Mouse (Mus musculus) heart, embryonic 12.5 days (tissue): ENCODE measurements around the gene Gramd4. TPM values are rescaled to one million over a fixed set of nuclear protein-coding genes. Genes with fewer than 3 reads are reported as not detected.
"Not testable (repeated sequence)": the region's sequence is repeated elsewhere in the genome, so short reads cannot be mapped to it uniquely, and the experiment has no call there.

Experiments
- ATAC-seq: fragments of 200-750 bp; cut with Nextera tagmentation; 2 replicates; pipeline ENCODE4 v1.8.0; 2017; ENCODE audit warnings: moderate TSS enrichment, moderate library complexity; ENCODE audit not compliant: insufficient number of reproducible peaks, low FRiP score
- H3K27ac ChIP-seq: fragments of 300-500 bp; sonication (generic); 2 replicates; pipeline ENCODE4 v1.5.1; 2016; ENCODE audit warnings: mild to moderate bottlenecking, moderate library complexity; ENCODE audit not compliant: poor library complexity, severe bottlenecking
- H3K27me3 ChIP-seq: fragments of 300-500 bp; sonication (generic); replicated peaks from 2 replicates; pipeline ENCODE4 v1.6.1; 2016; ENCODE audit warnings: mild to moderate bottlenecking, moderate library complexity
- H3K36me3 ChIP-seq: fragments of 300-500 bp; sonication (generic); 2 replicates; pipeline ENCODE4 v1.6.1; 2016; ENCODE audit warnings: mild to moderate bottlenecking, moderate library complexity
- H3K4me1 ChIP-seq: fragments of 300-500 bp; sonication (generic); replicated peaks from 2 replicates; pipeline ENCODE4 v1.6.1; 2016; ENCODE audit warnings: mild to moderate bottlenecking
- H3K4me2 ChIP-seq: fragments of 300-500 bp; sonication (generic); 2 replicates; pipeline ENCODE4 v1.6.1; 2016; ENCODE audit warnings: mild to moderate bottlenecking, moderate library complexity
- H3K4me3 ChIP-seq: fragments of 300-500 bp; sonication (generic); 2 replicates; pipeline ENCODE4 v1.5.1; 2016; ENCODE audit warnings: mild to moderate bottlenecking
- H3K9ac ChIP-seq: fragments of 300-500 bp; sonication (generic); 2 replicates; pipeline ENCODE4 v1.6.1; 2016; ENCODE audit warnings: mild to moderate bottlenecking, moderate library complexity
- H3K9me3 ChIP-seq: fragments of 300-500 bp; sonication (generic); replicated peaks from 2 replicates; pipeline ENCODE4 v1.6.1; 2016; ENCODE audit warnings: mild to moderate bottlenecking, moderate library complexity
- WGBS: fragments of 180-500 bp; shearing (Covaris S2); methylation state at CpG from one replicate; pipeline ENCODE4 v1.1.7; 2016; 5-methylcytosine and 5-hydroxymethylcytosine counted together
- polyA plus RNA-seq: library from polyadenylated mRNA; unstranded; fragments of >200 nt; fragmentation: Nextera tagmentation; extraction: Ambion mirVana; gene quantifications from 2 replicates; pipeline ENCODE4 v1.2.1, GENCODE M21; 2016

Gene Gramd4
- polyA plus RNA-seq, 1 experiment from 2014 or later, result 14.3 TPM

DNA sequence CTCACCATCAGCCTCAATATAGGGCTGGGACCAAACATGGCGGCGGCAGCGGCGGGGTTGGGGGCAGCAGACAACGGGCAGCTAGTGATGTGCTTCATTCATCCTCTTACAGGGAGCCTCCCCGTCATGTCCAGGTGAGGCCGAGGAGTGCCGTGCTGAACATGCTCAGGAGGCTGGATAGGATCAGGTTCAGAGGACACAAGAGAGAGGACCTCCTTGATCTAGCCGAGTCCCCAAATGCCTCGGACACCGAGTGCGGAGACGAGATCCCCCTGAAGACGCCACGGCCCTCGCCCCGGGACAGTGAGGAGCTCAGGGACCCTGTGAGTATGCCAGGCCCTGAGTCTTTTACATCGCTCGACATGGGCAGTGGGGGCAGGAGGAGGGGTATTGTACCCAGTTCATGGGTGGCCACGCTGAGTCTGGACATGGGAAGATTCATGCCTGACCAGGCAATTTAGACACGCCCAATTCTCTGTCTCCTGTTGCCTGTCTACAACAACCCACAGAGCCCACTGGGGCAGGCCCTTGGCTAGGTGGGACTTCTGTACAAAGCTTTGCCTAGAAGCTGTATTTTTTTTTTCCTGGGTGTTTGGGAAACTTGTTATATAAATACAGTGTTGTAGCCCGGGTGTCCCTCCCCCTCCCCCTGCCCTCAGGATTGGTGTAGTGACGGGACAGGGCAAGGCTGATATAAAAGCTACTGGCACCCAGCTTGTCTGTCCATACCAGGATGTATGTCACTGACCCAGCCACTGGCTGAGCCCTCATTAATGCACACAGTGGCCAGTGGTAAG is 33.9 kb downstream of the Gramd4 start:
- ATAC-seq, result no peak
- no peak overlapping the region for H3K27ac ChIP-seq
- WGBS, result 89% methylated on average over 23 of the region's 23 CpGs
- peaks cover 9% of the 10 kb centered on the region; the same call in 1 of the 2 replicates for H3K36me3 ChIP-seq
- H3K4me3 ChIP-seq, result no peak overlapping the region
- no peaks in the 10 kb centered on the region for H3K9me3 ChIP-seq
- H3K9ac ChIP-seq, result no peak overlapping the region
- H3K27me3 ChIP-seq, result no peaks in the 10 kb centered on the region
- H3K4me1 ChIP-seq, result peaks cover 42% of the 10 kb centered on the region
- no peak overlapping the region for H3K4me2 ChIP-seq

DNA sequence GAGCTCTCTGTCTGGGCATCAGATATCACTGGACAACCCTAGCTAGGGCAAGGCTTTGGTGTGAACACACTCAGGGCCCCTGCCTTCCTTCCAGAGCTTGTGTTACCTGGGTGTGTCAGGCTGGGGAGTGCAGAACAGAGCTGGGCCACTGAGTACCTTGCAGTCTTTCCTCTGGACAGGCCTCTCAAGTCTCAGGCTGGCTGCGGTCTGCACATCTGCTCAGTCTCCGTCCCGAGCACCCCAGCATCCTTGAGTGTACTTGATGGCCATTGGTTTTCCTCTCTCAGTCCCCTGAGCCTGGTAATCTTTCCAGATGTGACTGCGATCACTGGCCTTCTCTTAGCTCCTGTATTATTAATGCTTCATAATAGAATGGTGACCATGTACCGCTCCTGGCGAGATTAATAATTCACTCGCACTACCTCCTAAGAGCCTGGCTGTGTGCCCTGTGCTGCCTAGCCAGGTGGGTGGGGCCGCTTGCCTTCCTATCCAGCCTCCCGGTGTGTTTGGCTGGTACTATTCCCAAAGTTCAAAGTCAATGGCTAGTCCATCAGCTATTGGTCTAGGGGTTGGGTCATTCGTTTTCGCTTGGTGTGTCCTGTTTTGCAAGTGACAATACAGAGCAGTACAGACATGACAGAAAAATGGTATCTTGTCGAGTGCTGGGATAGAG is 34.6 kb downstream of the Gramd4 start:
- H3K27ac ChIP-seq, result no peak overlapping the region
- ATAC-seq, result no peak
- peaks cover 34% of the 10 kb centered on the region for H3K4me1 ChIP-seq
- no peak overlapping the region for H3K4me3 ChIP-seq
- WGBS, result 90% methylated on average over 12 of the region's 12 CpGs
- H3K9me3 ChIP-seq, result no peaks in the 10 kb centered on the region
- no peak overlapping the region for H3K4me2 ChIP-seq
- H3K36me3 ChIP-seq, result peaks cover 11% of the 10 kb centered on the region; the same call in 1 of the 2 replicates
- no peaks in the 10 kb centered on the region for H3K27me3 ChIP-seq
- no peak overlapping the region for H3K9ac ChIP-seq

DNA sequence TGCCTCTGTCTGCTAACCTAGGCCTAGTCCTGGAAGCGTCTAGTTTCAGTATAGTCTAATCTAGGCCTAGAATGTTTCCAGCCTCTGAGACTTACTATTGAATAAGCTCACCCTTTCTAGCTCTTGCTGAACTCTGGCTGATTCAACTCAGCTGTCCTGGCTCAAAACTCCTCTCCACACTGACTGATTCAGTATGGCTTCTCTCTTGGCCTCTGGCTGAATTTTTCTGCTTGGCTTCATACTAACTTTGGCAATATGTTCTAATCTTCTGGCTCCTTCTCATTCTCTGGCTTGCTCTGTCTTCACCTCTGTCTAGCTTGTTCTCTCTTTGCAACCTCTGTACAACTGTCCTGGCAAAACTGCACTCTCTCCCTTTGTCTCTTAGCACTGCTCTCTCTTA is 35.7 kb downstream of the Gramd4 start:
- no peak overlapping the region for H3K4me3 ChIP-seq
- no peak overlapping the region for H3K4me2 ChIP-seq
- no peak overlapping the region for H3K9ac ChIP-seq
- H3K27ac ChIP-seq, result no peak overlapping the region
- no peaks in the 10 kb centered on the region for H3K9me3 ChIP-seq
- H3K4me1 ChIP-seq, result peaks cover 26% of the 10 kb centered on the region
- peaks cover 11% of the 10 kb centered on the region; the same call in 1 of the 2 replicates for H3K36me3 ChIP-seq
- 97% methylated on average over 1 of the region's 1 CpGs for WGBS
- H3K27me3 ChIP-seq, result no peaks in the 10 kb centered on the region
- ATAC-seq, result no peak

DNA sequence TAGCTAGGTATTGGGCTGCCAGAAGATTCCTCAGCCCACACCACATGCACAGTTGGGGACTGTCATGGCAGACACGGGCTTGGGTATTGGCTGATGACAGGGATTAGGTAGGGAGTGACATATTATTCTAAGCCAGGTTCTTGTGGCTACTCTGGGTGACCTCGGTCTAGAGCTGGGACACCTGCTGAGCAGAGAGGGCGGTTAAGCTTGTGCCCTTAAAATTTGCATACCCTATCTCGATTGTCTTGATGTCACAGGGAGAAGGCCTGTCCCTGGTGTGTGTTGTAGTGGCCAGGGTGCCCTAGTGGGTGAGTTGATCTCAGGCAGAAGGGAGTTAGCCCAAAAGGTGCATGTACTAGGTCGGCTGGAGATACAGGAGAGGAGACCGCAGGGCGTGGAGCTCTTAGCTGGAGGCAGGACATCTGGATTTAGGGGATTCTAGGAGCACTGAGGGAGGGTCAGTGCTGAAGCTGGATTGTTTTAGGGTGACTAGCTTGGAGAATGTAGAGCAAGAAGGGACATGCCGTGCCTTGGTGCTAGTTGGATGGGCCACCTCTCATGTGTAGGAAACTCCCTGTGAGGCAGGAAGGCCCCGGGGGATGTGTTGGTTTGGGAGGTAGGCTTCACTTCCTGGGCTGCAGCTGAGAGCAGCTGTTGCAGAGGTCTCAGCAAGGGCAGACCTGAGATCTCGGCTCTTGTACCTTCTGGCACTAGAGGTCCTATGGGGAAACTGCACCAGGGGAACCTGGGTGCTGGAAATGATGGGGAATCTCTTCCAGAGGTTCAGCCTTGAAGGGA is 37.0 kb downstream of the Gramd4 start:
- no peak overlapping the region for H3K27ac ChIP-seq
- ATAC-seq, result no peak
- H3K27me3 ChIP-seq, result no peaks in the 10 kb centered on the region
- H3K4me1 ChIP-seq, result peaks cover 25% of the 10 kb centered on the region
- 65% methylated on average over 10 of the region's 10 CpGs for WGBS
- H3K36me3 ChIP-seq, result peaks cover 11% of the 10 kb centered on the region; the same call in 1 of the 2 replicates
- H3K9ac ChIP-seq, result no peak overlapping the region
- H3K4me2 ChIP-seq, result no peak overlapping the region
- no peaks in the 10 kb centered on the region for H3K9me3 ChIP-seq
- H3K4me3 ChIP-seq, result no peak overlapping the region

DNA sequence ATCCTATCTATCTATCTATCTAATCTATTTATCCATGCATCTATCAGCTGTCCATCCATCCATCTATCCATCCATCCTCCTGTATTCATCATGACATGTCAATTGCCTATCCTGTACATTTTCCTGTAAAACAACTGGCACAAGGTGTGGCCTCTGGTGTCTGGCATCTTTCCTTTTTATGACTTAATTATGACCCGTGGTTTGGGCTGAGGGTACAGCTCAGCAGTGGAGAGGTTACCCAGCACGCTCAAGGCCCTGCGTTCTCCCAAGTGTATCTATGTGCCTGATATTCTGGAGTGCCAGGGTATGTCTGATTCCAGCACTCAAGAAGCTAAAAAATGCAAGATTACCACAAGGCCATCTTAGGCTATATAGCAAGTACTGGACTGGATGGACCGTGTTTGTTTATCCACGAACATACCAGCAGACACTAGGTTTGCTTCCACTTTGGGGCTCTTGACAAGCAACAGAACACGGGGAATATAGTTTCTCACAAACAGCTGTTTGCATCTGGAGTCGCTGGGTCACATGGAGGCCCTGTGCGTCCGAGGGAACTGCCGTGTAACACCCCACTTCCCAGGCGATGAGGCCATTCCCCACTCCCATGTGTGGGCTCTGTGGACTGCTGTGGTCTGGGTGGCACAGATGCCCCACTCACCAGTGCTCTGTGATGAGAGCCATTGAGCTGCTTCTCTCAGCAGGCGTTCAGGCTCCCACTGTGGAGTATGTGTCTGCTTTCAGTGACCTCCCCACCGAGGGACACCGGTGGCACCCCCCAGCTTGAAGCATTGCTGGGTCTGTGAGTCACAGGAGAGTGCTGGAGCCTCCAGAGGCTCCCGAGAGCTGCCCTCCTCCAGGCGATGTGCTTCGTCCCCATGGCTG is 38.5 kb downstream of the Gramd4 start:
- no peak overlapping the region for H3K27ac ChIP-seq
- H3K9me3 ChIP-seq, result no peaks in the 10 kb centered on the region
- peaks cover 13% of the 10 kb centered on the region; the same call in 1 of the 2 replicates for H3K36me3 ChIP-seq
- H3K27me3 ChIP-seq, result no peaks in the 10 kb centered on the region
- H3K4me3 ChIP-seq, result no peak overlapping the region
- peaks cover 12% of the 10 kb centered on the region for H3K4me1 ChIP-seq
- no peak overlapping the region for H3K4me2 ChIP-seq
- H3K9ac ChIP-seq, result no peak overlapping the region
- WGBS, result 90% methylated on average over 17 of the region's 17 CpGs
- ATAC-seq, result no peak

DNA sequence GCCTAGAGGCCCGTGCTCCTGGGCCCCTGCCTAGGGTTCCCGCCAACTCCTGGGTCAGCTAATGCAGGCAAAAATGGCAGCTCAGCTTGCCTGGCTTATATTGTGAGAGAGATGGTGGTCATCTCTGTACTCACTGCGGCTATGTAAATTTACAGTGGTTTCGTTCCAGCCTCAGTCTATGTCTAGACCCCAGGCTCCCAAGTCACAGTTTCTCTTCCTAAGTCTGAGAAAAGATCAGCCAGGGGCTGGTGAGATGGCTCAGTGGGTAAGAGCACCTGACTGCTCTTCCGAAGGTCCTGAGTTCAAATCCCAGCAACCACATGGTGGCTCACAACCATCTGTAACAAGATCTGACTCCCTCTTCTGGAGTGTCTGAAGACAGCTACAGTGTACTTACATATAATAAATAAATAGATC is 39.1 kb downstream of the Gramd4 start:
- 91% methylated on average over 5 of the region's 5 CpGs for WGBS
- not testable (repeated sequence) for H3K9ac ChIP-seq, H3K4me3 ChIP-seq, H3K27ac ChIP-seq, H3K4me2 ChIP-seq, H3K27me3 ChIP-seq, H3K9me3 ChIP-seq, ATAC-seq
- Histone ChIP-seq H3K4me1 (peaks cover 17% of the 10 kb centered on the region), H3K36me3 (peaks cover 19% of the 10 kb centered on the region; the same call in 1 of the 2 replicates)

DNA sequence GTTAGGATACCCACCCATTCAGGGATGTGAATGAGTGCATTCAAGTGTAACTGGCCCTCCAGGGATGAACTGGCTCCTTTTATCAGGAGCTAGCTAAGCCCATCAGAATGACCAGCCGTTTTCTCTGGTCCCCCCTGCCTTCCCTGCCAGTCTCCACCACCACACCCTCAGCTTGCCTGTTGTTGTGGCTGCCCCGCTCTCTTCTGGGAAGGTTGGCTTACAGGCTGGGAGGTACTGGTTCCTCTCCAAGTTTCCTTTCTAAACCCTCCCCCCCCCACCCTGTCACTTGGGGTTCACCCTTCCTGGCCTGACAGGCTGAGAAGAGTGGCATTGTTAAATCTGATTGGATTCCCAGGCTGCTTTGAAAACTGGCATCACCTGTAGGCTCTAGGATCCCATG is 40.4 kb downstream of the Gramd4 start:
- ATAC-seq, result no peak
- Histone ChIP-seq H3K27ac (no peak overlapping the region), H3K9ac (no peak overlapping the region), H3K4me3 (no peak overlapping the region), H3K27me3 (no peaks in the 10 kb centered on the region), H3K9me3 (no peaks in the 10 kb centered on the region), H3K4me2 (no peak overlapping the region), H3K36me3 (peaks cover 16% of the 10 kb centered on the region; the same call in 1 of the 2 replicates), H3K4me1 (peaks cover 21% of the 10 kb centered on the region)
- WGBS, result 75% methylated on average over 2 of the region's 2 CpGs

DNA sequence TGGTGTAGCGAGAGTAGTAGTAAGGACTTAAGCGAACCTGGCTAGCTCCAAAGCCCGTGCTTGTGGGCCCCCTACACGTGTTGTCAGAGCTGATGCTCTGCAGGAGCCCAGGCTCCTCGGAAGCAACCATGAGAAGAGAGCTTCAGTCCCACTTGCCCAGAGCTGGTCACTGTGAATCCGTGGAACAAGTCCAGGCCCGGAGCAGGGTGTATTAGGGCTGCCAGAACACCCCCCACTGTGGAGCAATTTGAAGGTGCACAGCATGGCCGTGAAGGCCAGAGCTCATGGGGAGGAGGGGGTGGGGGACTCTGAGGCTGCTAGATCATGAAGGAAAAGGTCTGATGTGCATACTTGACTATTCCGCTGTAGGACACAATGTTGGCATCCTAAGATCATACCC is 44.1 kb downstream of the Gramd4 start:
- no peaks in the 10 kb centered on the region for H3K9me3 ChIP-seq
- H3K4me3 ChIP-seq, result no peak overlapping the region
- peaks cover 19% of the 10 kb centered on the region for H3K36me3 ChIP-seq
- peaks cover 54% of the 10 kb centered on the region for H3K4me1 ChIP-seq
- WGBS, result 74% methylated on average over 9 of the region's 9 CpGs
- no peaks in the 10 kb centered on the region for H3K27me3 ChIP-seq
- H3K4me2 ChIP-seq, result no peak overlapping the region
- H3K9ac ChIP-seq, result no peak overlapping the region
- no peak for ATAC-seq
- H3K27ac ChIP-seq, result no peak overlapping the region

DNA sequence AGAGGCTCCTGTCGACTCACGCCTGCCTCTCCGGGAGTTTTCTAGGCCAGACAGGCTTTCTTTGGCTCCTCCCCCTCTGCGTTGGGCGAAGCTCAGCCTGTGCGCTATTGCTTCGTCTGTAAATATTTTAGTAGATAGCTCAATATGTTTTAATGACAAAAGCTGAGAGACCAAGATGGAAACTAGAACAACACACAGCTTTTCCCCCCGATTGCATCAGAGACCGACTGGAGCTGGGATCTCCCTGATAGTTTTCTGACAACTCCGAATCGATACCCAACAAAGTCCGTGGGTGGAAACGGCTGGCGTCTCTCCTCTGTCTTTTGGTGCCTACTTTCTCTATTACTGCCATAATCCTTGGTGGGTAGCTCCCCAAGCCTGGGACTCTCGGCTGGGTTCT is 44.8 kb downstream of the Gramd4 start:
- Histone ChIP-seq H3K9me3 (no peaks in the 10 kb centered on the region), H3K4me1 (peaks cover 61% of the 10 kb centered on the region), H3K36me3 (peaks cover 19% of the 10 kb centered on the region), H3K27ac (no peak overlapping the region), H3K9ac (no peak overlapping the region), H3K27me3 (no peaks in the 10 kb centered on the region), H3K4me2 (no peak overlapping the region), H3K4me3 (no peak overlapping the region)
- 89% methylated on average over 15 of the region's 15 CpGs for WGBS
- ATAC-seq, result no peak
